21 mouse cellular contexts compared by ENCODE assay signal in genomic region chr4:139256708-139257107, GRCm38 (mm10). TPM values are rescaled to one million over a fixed set of nuclear protein-coding genes. Genes with fewer than 3 reads are reported as not detected.
A peak's percentile ranks its signal among the peaks of the same experiment; 100 is the strongest.
DNase-seq lines count a peak whose midpoint lies in the region; ATAC-seq lines count a peak whose summit lies in the region.
"Had no signal": no experiment of that assay in that cellular context is flagged by ENCODE, and none has a peak within 500 bp of the region (broad histone marks: within the 10 kb centered on the region; RNA-seq: fewer than 3 reads in every experiment).

No protein-coding gene starts in this region.

- no peaks in the 10 kb centered on the region for H3K27me3 ChIP-seq in limb, embryonic 12.5 days
- H3K27me3 ChIP-seq in lung, embryonic 16.5 days (ENCODE audit: control insufficient read depth, insufficient read depth, low read depth, low read length), result no peaks in the 10 kb centered on the region
- H3K27me3 ChIP-seq: forebrain, embryonic 13.5 days; intestine, embryonic 15.5 days; megakaryocyte, embryonic 14.5 days; midbrain, embryonic 13.5 days; neural tube, embryonic 12.5 days had no signal

- no peak overlapping the region for H3K4me2 ChIP-seq in limb, embryonic 12.5 days
- H3K4me2 ChIP-seq in lung, embryonic 16.5 days (ENCODE audit: low read depth, low read length), result no peak overlapping the region
- H3K4me2 ChIP-seq: forebrain, embryonic 13.5 days; heart, embryonic 11.5 days; intestine, embryonic 15.5 days; midbrain, embryonic 13.5 days; neural tube, embryonic 12.5 days had no signal

- H3K4me3 ChIP-seq in limb, embryonic 12.5 days (replicated peaks), result no peak overlapping the region
- H3K4me3 ChIP-seq in lung, embryonic 16.5 days (ENCODE audit: low read length), result no peak overlapping the region
- H3K4me3 ChIP-seq: forebrain, embryonic 13.5 days; intestine, embryonic 15.5 days; megakaryocyte, embryonic 14.5 days; midbrain, embryonic 13.5 days; neural tube, embryonic 12.5 days had no signal

- peak overlapping the region; percentile 98 for H3K27ac ChIP-seq in limb, embryonic 12.5 days
- peak overlapping the region; percentile 93 for H3K27ac ChIP-seq in lung, embryonic 16.5 days (ENCODE audit: low read length)
- H3K27ac ChIP-seq: forebrain, embryonic 13.5 days; intestine, embryonic 15.5 days; midbrain, embryonic 13.5 days; neural tube, embryonic 12.5 days had no signal

- H3K9me3 ChIP-seq in limb, embryonic 12.5 days, result no peaks in the 10 kb centered on the region
- no peaks in the 10 kb centered on the region for H3K9me3 ChIP-seq in lung, embryonic 16.5 days (ENCODE audit: control insufficient read depth, low read length)
- H3K9me3 ChIP-seq: forebrain, embryonic 13.5 days; intestine, embryonic 15.5 days; megakaryocyte, embryonic 14.5 days; midbrain, embryonic 13.5 days; neural tube, embryonic 12.5 days had no signal

- DNase-seq in lung, adult 18-20 months, result peak; percentile 55 to 58
- DNase-seq in lung, postnatal 10 days, result no peak
- DNase-seq in left cerebral cortex, adult 18-20 months (ENCODE audit: low spot score in 2 of 2), result no peak
- no peak for DNase-seq in cerebellum, postnatal 10 days
- DNase-seq: adrenal gland, postnatal 10 days; cerebellum, adult 8-10 months; kidney, adult 9 months; kidney, postnatal 14 days; thymus, adult 18-20 months; thymus, postnatal 36 days had no signal

- peaks cover 49% of the 10 kb centered on the region for H3K36me3 ChIP-seq in limb, embryonic 12.5 days
- H3K36me3 ChIP-seq in lung, embryonic 16.5 days (ENCODE audit: control insufficient read depth, insufficient read depth, low read length), result peaks cover 15% of the 10 kb centered on the region

- H3K9ac ChIP-seq in limb, embryonic 12.5 days (replicated peaks), result no peak overlapping the region
- no peak overlapping the region; the same call in 1 of the 2 replicates for H3K9ac ChIP-seq in lung, embryonic 16.5 days (ENCODE audit: low read length)
- H3K9ac ChIP-seq: forebrain, embryonic 13.5 days; intestine, embryonic 15.5 days; midbrain, embryonic 13.5 days; neural tube, embryonic 12.5 days had no signal

- 40% methylated on average over 8 of the region's 8 CpGs for WGBS in limb, embryonic 12.5 days
- 52% methylated on average over 8 of the region's 8 CpGs for WGBS in lung, embryonic 16.5 days

- H3K4me1 ChIP-seq in limb, embryonic 12.5 days (replicated peaks), result peaks cover 84% of the 10 kb centered on the region
- peaks cover 33% of the 10 kb centered on the region for H3K4me1 ChIP-seq in lung, embryonic 16.5 days (replicated peaks; ENCODE audit: control insufficient read depth, insufficient read depth, low read length)

- no peak for ATAC-seq in limb, embryonic 12.5 days (ENCODE audit: insufficient number of reproducible peaks, insufficient read depth, low FRiP score, low TSS enrichment, low read depth)
- ATAC-seq in lung, embryonic 16.5 days (ENCODE audit: low read depth), result peak; percentile 77
- no peak for ATAC-seq in monocyte, adult 5-6 weeks (replicated peaks; ENCODE audit: insufficient number of reproducible peaks, low FRiP score, low TSS enrichment, poor library complexity, severe bottlenecking)
- ATAC-seq: forebrain, embryonic 13.5 days; hindbrain, embryonic 16.5 days; intestine, embryonic 15.5 days; midbrain, embryonic 13.5 days had no signal

RNA-seq across cellular contexts. Expression of gene Pqlc2, which starts 53.8 kb away (rescaled TPM):
- polyA plus RNA-seq in limb, embryonic 12.5 days (2016; fragmentation: Nextera tagmentation; extraction: Ambion mirVana), result 15.3 and 16.1 TPM in 2 replicates
- 12.5 and 13.9 TPM in 2 replicates for polyA plus RNA-seq in lung, embryonic 16.5 days (2015; fragmentation: Nextera tagmentation; extraction: Ambion mirVana)
- total RNA-seq in left cerebral cortex, adult 18-20 months (2021), result 10 to 100 TPM; 15.0 to 15.8 TPM
- 6.1 to 12.0 TPM (median 6.4 TPM) in 3 replicates for total RNA-seq in monocyte, adult 5-6 weeks (2017)
- total RNA-seq: hematopoietic stem cell, adult 5-6 weeks had no signal

RNA-seq across cellular contexts. Expression of gene Akr7a5, which starts 53.8 kb away (rescaled TPM):
- 146 and 150 TPM in 2 replicates for polyA plus RNA-seq in limb, embryonic 12.5 days (2016; fragmentation: Nextera tagmentation; extraction: Ambion mirVana)
- polyA plus RNA-seq in lung, embryonic 16.5 days (2015; fragmentation: Nextera tagmentation; extraction: Ambion mirVana), result 94.9 and 95.0 TPM in 2 replicates
- 10 to 100 TPM; 26.8 to 27.0 TPM for total RNA-seq in left cerebral cortex, adult 18-20 months (2021)
- total RNA-seq in monocyte, adult 5-6 weeks (2017), result 3.6 to 7.3 TPM (median 4.8 TPM) in 3 replicates

Comparison
In these comparisons a context has a peak if more than half of its experiments do, and no peak if none do; other contexts are left out.
1. DNase-seq: peak in lung, adult 18-20 months (2 of 2); none in lung, postnatal 10 days (single experiment), left cerebral cortex, adult 18-20 months (0 of 2) and cerebellum, postnatal 10 days (0 of 2).